Mouse (Mus musculus): ENCODE data around the gene 4933430I17Rik. TPM values are rescaled to one million over a fixed set of nuclear protein-coding genes. Genes with fewer than 3 reads are reported as not detected.

Gene 4933430I17Rik
- polyA plus RNA-seq (2012; rRNA removed), result 0.10 and 0.15 TPM in 2 replicates

DNA sequence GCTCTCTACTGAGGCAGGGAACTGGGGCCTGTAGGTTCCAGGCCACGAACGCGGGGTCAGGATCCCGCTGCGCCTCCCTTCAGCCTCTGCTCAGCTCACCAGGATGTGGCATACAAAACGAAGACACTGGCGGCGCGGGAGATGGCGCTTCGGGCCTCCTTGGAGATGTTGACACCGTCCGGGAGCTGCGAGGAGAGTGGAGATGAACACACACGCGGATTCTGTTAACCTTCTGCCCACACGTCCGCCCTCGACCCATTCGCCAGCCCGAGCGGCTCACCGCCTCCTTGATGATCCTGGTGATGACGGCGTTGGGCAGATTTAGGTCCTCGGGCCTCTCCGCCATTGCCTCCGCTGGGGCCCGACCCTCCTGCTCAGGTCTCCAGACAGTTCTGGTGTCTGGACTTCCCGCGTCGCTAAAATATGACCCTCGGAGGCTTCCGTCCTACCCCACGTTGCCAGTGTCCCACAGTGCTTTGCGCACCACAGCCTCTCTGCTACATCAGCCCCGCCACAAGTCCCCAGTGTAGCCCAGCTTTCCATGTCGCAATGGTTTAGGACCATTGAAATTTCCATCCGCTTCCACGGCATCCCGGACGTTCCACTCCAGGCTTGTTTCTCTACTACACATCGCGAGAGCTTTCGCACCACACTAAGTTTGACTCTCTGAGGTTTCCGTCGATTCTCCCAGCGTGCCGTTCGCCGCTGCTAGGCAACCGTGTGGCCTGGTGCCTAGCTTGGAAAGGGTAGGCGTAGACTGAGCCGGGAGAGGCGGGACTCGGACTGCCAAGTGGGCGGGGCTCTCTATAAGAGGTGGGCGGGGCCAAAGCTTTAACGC lies at the start of gene 4933430I17Rik, which contains the start of gene Pole3:
Gene 4933430I17Rik (plus strand): TSS at position 719 of the 838 bp plus-strand sequence.
Gene Pole3 (minus strand): TSS at position 418 of the 838 bp plus-strand sequence.

DNA sequence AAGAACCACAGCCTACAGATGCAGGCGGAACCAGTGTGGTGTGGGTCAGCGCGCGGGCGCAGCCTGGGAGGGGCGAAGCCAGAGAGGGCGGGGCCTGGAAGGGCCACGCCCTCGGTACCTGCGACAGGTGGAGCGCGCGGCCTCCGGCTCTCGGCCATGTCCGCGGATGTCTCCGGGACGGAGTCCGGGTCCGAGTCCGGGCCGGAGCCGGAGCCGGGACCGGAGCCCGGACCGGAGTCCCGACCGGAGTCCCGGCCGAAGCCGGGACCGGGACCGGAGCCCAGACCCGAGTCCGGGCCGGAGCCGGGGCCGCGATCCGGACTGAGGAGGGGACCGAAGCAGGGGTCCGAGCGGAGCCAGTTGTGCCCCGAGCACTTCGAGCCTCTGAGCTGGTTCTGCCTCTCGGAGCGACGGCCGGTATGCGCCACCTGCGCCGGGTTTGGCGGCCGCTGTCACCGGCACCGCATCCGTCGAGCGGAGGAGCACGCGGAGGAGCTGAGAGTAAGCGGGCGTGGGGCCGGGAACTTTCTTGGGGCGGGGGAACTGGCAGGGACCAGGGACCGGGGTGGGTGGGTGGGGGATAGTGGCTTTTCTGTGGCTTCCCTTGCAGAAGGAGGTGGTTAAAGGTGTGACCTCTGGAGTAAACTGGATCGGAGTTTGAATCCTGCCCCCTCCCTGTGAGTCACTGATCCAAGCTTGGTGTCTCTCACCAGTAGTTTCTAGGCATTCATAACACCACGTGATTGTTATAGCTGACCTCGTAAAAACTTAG lies 45.0 kb upstream of the 4933430I17Rik start, which contains the start of gene Bspry:
Gene Bspry (plus strand): TSS at position 117 of the 772 bp plus-strand sequence.

DNA sequence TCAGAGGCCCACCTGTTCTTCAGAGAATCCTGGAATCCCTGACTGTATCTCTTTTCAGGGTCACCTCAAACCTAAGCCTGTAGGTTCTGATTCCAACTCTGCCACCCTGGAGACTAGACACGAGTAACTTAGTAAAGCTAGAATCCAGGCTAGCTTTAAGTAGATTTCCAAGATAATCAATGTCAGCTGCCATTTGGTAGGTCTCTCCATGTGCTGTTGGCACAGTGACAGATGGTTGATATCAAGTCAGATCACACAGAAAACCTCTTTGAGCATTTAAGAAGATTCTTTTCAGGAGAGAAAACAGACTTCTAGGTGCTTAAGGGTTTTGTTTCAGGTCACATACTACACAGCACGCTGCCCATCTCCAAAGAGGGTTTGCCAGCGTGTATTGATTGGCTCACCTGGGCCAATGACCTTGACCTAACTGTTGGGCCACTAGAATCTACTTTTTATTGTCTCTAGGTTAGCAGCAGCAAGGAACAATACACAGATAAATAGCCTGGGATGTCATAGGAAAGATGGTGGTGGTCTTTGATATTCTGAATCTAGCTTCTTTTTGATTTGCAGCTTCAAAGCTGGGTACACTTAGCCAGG lies 21.7 kb upstream of the 4933430I17Rik start, which contains the start of gene Hdhd3:
Gene Hdhd3 (minus strand): TSS at position 94 of the 597 bp plus-strand sequence.

DNA sequence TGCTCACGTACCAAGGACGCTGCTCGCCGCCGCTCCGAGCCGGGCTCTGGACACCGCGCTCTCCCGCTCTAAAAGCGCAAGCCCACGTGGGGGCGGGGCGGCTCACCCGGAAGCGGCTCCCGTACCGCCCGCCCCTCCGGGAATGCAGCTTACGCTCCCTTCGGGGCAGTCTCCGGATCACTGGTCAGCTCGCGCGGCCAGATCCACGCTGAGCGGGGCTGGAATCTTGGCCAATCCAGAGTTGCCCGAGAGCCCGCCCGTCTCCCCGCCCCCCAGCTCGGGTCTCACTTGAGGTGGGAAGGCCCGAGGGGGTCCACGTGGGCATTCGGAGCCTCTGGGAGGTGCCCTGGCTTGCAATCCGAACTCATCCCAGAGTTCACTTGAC lies 5.3 kb upstream of the 4933430I17Rik start, which contains the start of gene Alad:
Gene Alad (minus strand): TSS at position 70 of the 385 bp plus-strand sequence.

DNA sequence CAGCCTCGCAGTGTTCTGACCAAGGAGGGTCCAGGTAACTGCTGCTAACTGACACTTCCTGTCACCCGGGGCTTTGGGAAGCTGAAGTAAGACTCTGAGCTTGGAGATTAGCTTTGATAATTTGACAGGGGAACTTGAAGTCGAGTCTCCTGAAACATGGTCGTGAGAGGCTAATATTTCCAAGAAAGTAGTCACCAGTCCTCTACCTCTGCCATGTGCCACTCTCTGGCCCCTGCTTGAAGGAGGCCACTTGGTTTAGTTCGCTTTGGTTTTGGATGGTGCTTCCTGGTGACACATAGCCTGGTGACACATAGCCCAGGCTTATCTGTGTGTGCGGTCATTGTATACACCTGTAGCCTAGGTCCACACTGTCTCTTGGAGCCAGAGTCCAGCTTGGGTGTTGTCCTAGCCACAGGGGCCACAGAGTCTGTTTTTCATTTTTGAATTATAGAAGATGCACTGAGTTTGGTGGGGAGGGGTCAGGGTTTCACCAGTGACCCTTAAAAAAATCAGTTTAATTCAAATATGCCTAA lies 34.7 kb downstream of the 4933430I17Rik start, which contains the start of gene Rgs3:
Gene Rgs3 (plus strand): TSS at position 51 of the 533 bp plus-strand sequence.

Other genes with a start within 250 kb of the 4933430I17Rik start
- gene Fkbp15, start 164.8 kb upstream of the 4933430I17Rik start, polyA plus RNA-seq (2012; rRNA removed), result 9.3 and 10.7 TPM in 2 replicates
- gene Slc31a1, start 164.6 kb upstream of the 4933430I17Rik start, polyA plus RNA-seq (2012; rRNA removed), result 22.1 and 26.2 TPM in 2 replicates
- 46.4 and 53.1 TPM in 2 replicates for gene Cdc26, start 116.7 kb upstream of the 4933430I17Rik start, polyA plus RNA-seq (2012; rRNA removed)
- 8.8 and 10.0 TPM in 2 replicates for gene Prpf4, start 116.6 kb upstream of the 4933430I17Rik start, polyA plus RNA-seq (2012; rRNA removed)
- not detected in 2 replicates for gene Rnf183, start 90.1 kb upstream of the 4933430I17Rik start, polyA plus RNA-seq (2012; rRNA removed)
- gene Wdr31, start 54.5 kb upstream of the 4933430I17Rik start, polyA plus RNA-seq (2012; rRNA removed), result 0.58 and 0.66 TPM in 2 replicates
- gene Bspry, start 45.3 kb upstream of the 4933430I17Rik start, polyA plus RNA-seq (2012; rRNA removed), result 0.14 and 0.19 TPM in 2 replicates
- 3.2 and 3.4 TPM in 2 replicates for gene Hdhd3, start 21.9 kb upstream of the 4933430I17Rik start, polyA plus RNA-seq (2012; rRNA removed)
- 237 and 291 TPM in 2 replicates for gene Alad, start 5.5 kb upstream of the 4933430I17Rik start, polyA plus RNA-seq (2012; rRNA removed)
- 42.3 and 44.3 TPM in 2 replicates for gene Pole3, start 301 bp upstream of the 4933430I17Rik start, polyA plus RNA-seq (2012; rRNA removed)
- 3.7 and 4.3 TPM in 2 replicates for gene Rgs3, start 34.5 kb downstream of the 4933430I17Rik start, polyA plus RNA-seq (2012; rRNA removed)

All from liver, embryonic 14 days (tissue).